Mouse (Mus musculus): ENCODE results near the gene Ptov1. TPM values are rescaled to one million over a fixed set of nuclear protein-coding genes. Genes with fewer than 3 reads are reported as not detected.

The Ptov1 gene
- polyA plus RNA-seq, 1 experiment from 2014 or later: 316 TPM

DNA sequence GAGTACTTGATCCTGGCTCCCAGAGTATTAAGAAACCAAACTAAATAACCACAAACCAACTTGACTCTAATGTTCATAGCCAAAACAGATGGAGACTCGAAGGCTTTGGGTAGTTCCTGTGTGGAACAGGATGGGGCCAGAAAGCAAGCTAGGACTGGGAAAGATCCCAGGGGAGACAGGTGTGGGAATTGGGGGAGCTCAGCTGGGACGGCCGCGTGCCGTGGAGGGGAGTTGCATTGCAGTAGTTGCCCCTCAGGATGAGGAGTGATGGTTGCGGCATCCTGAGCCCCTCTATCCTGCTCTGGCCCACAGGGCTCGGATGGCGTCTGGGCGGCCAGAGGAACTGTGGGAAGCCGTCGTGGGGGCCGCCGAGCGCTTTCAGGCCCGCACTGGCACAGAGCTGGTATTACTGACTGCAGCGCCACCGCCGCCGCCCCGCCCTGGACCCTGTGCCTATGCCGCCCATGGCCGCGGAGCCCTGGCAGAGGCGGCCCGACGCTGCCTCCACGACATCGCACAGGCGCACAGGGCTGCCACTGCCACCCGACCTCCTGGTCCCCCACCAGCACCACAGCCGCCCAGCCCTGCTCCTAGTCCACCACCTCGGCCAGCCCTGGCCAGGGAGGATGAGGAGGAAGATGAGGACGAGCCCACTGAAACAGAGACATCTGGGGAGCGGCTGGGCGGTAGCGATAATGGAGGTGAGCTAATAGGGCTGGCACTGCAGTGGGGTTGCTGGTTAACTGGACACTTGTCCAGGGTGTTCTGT is 17.1 kb downstream of the Ptov1 start:
- peaks cover 71% of the 10 kb centered on the region for H3K4me1 ChIP-seq

DNA sequence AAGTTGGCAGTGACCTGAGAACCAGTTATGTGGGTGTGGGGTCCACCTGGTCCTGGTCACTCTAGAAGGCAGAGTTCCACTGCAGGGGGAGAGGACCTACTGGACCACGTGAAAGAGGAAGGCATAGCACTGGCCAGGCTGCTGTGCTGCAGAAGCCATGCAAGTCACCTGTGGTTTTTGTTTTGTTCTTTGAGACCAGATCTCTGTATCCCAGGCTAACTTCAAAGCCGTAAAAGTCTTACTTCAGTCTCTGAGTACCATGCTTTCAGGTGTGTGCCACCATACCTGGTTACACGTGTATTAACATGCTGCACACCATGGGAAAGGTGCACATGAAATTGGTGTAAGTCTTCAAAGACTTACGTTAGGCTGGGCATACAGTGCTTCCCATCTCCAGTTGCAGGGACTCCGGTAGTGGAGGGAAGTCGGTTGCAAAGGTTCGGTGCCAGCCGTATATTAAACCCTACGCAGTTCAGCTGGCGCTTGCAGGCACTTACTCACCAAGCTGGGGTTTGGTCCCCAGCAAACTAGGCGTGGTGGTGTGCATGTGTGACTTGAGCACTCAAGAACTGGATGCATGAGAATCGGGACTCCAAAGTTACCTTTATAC is 17.9 kb downstream of the Ptov1 start:
- Histone ChIP-seq H3K4me3 (peak overlapping the region; percentile 69; the same call in 1 of the 2 replicates), H3K9me3 (no peaks in the 10 kb centered on the region), H3K36me3 (peaks cover 17% of the 10 kb centered on the region), H3K4me1 (peaks cover 70% of the 10 kb centered on the region), H3K27ac (no peak overlapping the region), H3K27me3 (ENCODE audit: insufficient read depth, poor library complexity, severe bottlenecking) (no peaks in the 10 kb centered on the region)
- DNase-seq (ENCODE audit: low spot score): no peak
- WGBS: 92% methylated on average over 12 of the region's 12 CpGs

More for the DNA sequence above, 17.1 kb downstream of the Ptov1 start:
- 87% methylated on average over 36 of the region's 36 CpGs for WGBS
- no peaks in the 10 kb centered on the region for H3K27me3 ChIP-seq (ENCODE audit: insufficient read depth, poor library complexity, severe bottlenecking)
- H3K4me3 ChIP-seq: no peak overlapping the region
- no peak for DNase-seq (ENCODE audit: low spot score)
- H3K27ac ChIP-seq: no peak overlapping the region; the same call in 1 of the 2 replicates
- H3K9me3 ChIP-seq: no peaks in the 10 kb centered on the region
- peaks cover 16% of the 10 kb centered on the region for H3K36me3 ChIP-seq

DNA sequence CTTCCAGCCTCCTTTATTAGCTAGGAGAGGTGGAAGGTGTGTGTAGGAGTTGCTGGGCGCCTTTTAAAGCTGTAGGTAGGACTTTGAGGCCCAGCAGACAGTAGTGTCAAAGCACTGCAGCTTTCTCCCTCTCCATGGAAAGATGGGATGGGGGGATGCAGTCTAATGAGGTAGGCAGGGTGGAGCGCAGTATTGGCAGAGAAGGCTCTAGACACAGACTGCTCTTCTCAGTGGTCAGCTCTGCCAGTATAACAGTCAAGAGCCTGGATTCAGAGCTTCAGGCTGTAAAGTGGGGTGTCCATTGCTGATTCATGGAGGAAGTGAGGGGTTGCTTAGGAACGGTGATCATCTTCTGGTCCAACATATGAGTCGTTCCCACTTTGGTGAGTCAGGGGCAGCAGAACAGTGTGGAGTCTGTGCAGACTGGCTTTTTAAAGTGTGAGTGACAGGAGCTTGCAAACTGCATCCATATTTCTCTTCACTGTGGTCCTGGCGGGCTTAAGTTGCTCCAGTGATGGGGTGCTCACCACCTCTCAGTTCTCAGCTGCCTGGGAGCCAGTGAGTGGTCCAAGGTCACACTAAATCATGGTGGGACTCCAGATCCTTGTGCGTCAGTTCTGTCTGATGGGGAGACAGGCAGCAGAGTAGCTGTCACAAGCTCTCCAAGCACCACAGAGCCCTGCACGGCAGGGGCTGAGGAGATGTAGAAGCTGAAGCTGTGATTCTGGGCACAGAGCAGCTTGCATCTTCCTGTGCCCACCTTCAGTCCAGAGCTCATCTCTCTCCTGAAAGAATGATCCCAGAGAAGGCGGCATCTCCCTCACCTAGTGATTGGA is 18.6 kb downstream of the Ptov1 start:
- H3K27ac ChIP-seq: peak overlapping the region; percentile 93
- peaks cover 24% of the 10 kb centered on the region for H3K36me3 ChIP-seq
- peaks cover 65% of the 10 kb centered on the region for H3K4me1 ChIP-seq
- H3K4me3 ChIP-seq: peak overlapping the region; percentile 69
- no peaks in the 10 kb centered on the region for H3K27me3 ChIP-seq (ENCODE audit: insufficient read depth, poor library complexity, severe bottlenecking)
- WGBS: 76% methylated on average over 8 of the region's 8 CpGs
- no peaks in the 10 kb centered on the region for H3K9me3 ChIP-seq
- DNase-seq (ENCODE audit: low spot score): no peak

- peak overlapping the region; percentile 93 for H3K27ac ChIP-seq
- DNase-seq (ENCODE audit: low spot score): peak; percentile 93
- peaks cover 59% of the 10 kb centered on the region for H3K4me1 ChIP-seq
- H3K4me3 ChIP-seq: peak overlapping the region; percentile 69
- H3K27me3 ChIP-seq (ENCODE audit: insufficient read depth, poor library complexity, severe bottlenecking): no peaks in the 10 kb centered on the region
- peaks cover 33% of the 10 kb centered on the region for H3K36me3 ChIP-seq
- no peaks in the 10 kb centered on the region for H3K9me3 ChIP-seq
- WGBS: under 1% methylated on average over 33 of the region's 33 CpGs
These were observed 19.4 kb downstream of the Ptov1 start for GRCm38 (mm10) chr7:44850146-44850545.

GRCm38 (mm10) chr7:44849416-44850111 is 20.0 kb downstream of the Ptov1 start:
- Histone ChIP-seq H3K4me1 (peaks cover 53% of the 10 kb centered on the region), H3K36me3 (peaks cover 39% of the 10 kb centered on the region), H3K27me3 (ENCODE audit: insufficient read depth, poor library complexity, severe bottlenecking) (no peaks in the 10 kb centered on the region), H3K27ac (peak overlapping the region; percentile 93), H3K9me3 (no peaks in the 10 kb centered on the region), H3K4me3 (peak overlapping the region; percentile 69)
- WGBS: under 1% methylated on average over 41 of the region's 41 CpGs
- peak; percentile 97 for DNase-seq (ENCODE audit: low spot score)

GRCm38 (mm10) chr7:44848561-44849415 is 20.8 kb downstream of the Ptov1 start, which contains the start of the genes Akt1s1 and Tbc1d17:
Akt1s1 (plus strand) TSS chr7:44848991.
Tbc1d17 (minus strand) TSS chr7:44849079.
- H3K36me3 ChIP-seq: peaks cover 47% of the 10 kb centered on the region
- WGBS: under 1% methylated on average over 54 of the region's 54 CpGs

DNA sequence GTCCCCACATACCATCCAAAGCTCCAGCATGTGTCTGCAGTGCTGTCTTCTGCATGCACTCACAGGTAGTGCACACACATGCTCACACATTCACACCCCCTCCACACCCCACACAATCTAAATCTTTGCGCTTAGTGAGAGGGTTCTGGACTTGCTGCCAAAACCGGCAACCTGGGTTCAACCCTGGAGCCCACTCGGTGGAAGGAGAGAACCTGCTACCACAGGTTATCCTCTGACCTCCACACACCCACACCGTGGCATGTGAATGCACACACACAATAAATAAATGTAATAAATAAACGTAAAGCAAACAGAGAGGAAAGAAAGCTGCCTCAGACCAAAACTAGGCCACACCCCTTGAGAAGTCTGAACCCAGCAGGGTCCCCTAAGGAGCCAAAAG is 21.8 kb downstream of the Ptov1 start:
- no peak for DNase-seq (ENCODE audit: low spot score)
- 0 out of 2 replicates have a peak overlapping the region, but pooled peaks have one; percentile 93 for H3K27ac ChIP-seq
- H3K36me3 ChIP-seq: peaks cover 52% of the 10 kb centered on the region
- peaks cover 36% of the 10 kb centered on the region for H3K4me1 ChIP-seq
- H3K27me3 ChIP-seq (ENCODE audit: insufficient read depth, poor library complexity, severe bottlenecking): 0 out of 2 replicates have a peak, but pooled peaks cover under 1% of the 10 kb centered on the region
- 80% methylated on average over 5 of the region's 5 CpGs for WGBS
- no peaks in the 10 kb centered on the region for H3K9me3 ChIP-seq
- H3K4me3 ChIP-seq: peak overlapping the region; percentile 69

More at GRCm38 (mm10) chr7:44848561-44849415, 20.8 kb downstream of the Ptov1 start, which contains the start of the genes Akt1s1 and Tbc1d17:
- Histone ChIP-seq H3K4me3 (peak within 1 kb of the TSS; percentile 69), H3K27me3 (ENCODE audit: insufficient read depth, poor library complexity, severe bottlenecking) (no peaks in the 10 kb centered on the region), H3K9me3 (no peaks in the 10 kb centered on the region), H3K4me1 (peaks cover 45% of the 10 kb centered on the region), H3K27ac (peak within 1 kb of the TSS; percentile 93)
- DNase-seq (ENCODE audit: low spot score): peak; percentile 99

- DNase-seq (ENCODE audit: low spot score): no peak
- Histone ChIP-seq H3K27ac (no peak overlapping the region), H3K4me3 (no peak overlapping the region), H3K27me3 (ENCODE audit: insufficient read depth, poor library complexity, severe bottlenecking) (peaks cover 9% of the 10 kb centered on the region; the same call in 1 of the 2 replicates), H3K36me3 (peaks cover 58% of the 10 kb centered on the region), H3K9me3 (no peaks in the 10 kb centered on the region), H3K4me1 (peaks cover 28% of the 10 kb centered on the region)
- 89% methylated on average over 7 of the region's 7 CpGs for WGBS
These were observed 22.8 kb downstream of the Ptov1 start for GRCm38 (mm10) chr7:44846804-44847203.

DNA sequence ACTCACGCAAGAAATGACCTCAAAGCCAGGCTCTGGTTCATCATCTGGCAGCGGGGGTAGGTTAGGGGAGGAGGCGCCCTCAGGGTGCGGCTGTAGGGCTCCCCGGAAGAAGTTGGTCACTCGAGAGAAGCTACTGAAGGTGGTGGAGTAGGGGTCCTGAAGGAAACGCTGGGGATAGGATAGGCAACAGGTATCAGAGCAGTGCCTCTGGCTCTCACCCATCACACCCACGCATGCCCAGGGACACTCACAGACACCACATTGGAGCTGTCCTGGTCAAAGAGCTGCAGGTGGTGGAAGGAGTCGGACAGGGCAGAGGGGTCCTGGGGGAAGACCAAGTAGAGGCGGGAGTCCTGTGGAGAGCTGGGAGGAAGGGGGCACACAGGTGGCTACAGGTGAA is 24.6 kb downstream of the Ptov1 start:
- Histone ChIP-seq H3K4me3 (0 out of 2 replicates have a peak overlapping the region, but pooled peaks have one; percentile 5), H3K27me3 (ENCODE audit: insufficient read depth, poor library complexity, severe bottlenecking) (peaks cover 26% of the 10 kb centered on the region), H3K27ac (no peak overlapping the region), H3K4me1 (peaks cover 16% of the 10 kb centered on the region), H3K9me3 (no peaks in the 10 kb centered on the region), H3K36me3 (peaks cover 66% of the 10 kb centered on the region)
- DNase-seq (ENCODE audit: low spot score): no peak
- 92% methylated on average over 10 of the region's 10 CpGs for WGBS

- Histone ChIP-seq H3K4me1 (peaks cover 17% of the 10 kb centered on the region), H3K27ac (no peak overlapping the region), H3K9me3 (no peaks in the 10 kb centered on the region), H3K36me3 (peaks cover 72% of the 10 kb centered on the region), H3K27me3 (ENCODE audit: insufficient read depth, poor library complexity, severe bottlenecking) (peaks cover 53% of the 10 kb centered on the region), H3K4me3 (no peak overlapping the region)
- DNase-seq (ENCODE audit: low spot score): no peak
- WGBS: 90% methylated on average over 8 of the region's 8 CpGs
These were observed 27.6 kb downstream of the Ptov1 start for GRCm38 (mm10) chr7:44841825-44842463.

GRCm38 (mm10) chr7:44840426-44840825 is 29.2 kb downstream of the Ptov1 start:
- H3K27me3 ChIP-seq (ENCODE audit: insufficient read depth, poor library complexity, severe bottlenecking): peaks cover 53% of the 10 kb centered on the region
- H3K4me3 ChIP-seq: peak overlapping the region; percentile 53; the same call in 1 of the 2 replicates
- no peak overlapping the region for H3K27ac ChIP-seq
- H3K4me1 ChIP-seq: peaks cover 26% of the 10 kb centered on the region
- no peak for DNase-seq (ENCODE audit: low spot score)
- H3K9me3 ChIP-seq: no peaks in the 10 kb centered on the region
- 61% methylated on average over 14 of the region's 14 CpGs for WGBS
- peaks cover 58% of the 10 kb centered on the region for H3K36me3 ChIP-seq

Data from heart, embryonic 10.5 days (tissue).